Mouse (Mus musculus) heart, adult 9 months (tissue): ENCODE measurements around the gene Dcun1d1.

Experiments
- DNase-seq, 2 experiments: peaks; one replicate each; pipeline ENCODE4 v3.0.0; 2022; ENCODE audit warnings: low spot score in 2 of 2

The Dcun1d1 gene

GRCm38 (mm10) chr3:35931359-35931758 lies 5.9 kb downstream of the Dcun1d1 start:
- DNase-seq, result no peak

GRCm38 (mm10) chr3:35929831-35930230 lies 7.4 kb downstream of the Dcun1d1 start:
- DNase-seq, result no peak

GRCm38 (mm10) chr3:35929406-35929805 lies 7.8 kb downstream of the Dcun1d1 start:
- no peak for DNase-seq

- DNase-seq, result no peak
Observed at GRCm38 (mm10) chr3:35925852-35926251, 11.4 kb downstream of the Dcun1d1 start.

- no peak for DNase-seq
Observed at GRCm38 (mm10) chr3:35924007-35924406, 13.2 kb downstream of the Dcun1d1 start.

GRCm38 (mm10) chr3:35923495-35923894 lies 13.8 kb downstream of the Dcun1d1 start:
- no peak for DNase-seq

GRCm38 (mm10) chr3:35922522-35922921 lies 14.7 kb downstream of the Dcun1d1 start:
- DNase-seq, result no peak

- no peak for DNase-seq
Observed at GRCm38 (mm10) chr3:35918229-35918628, 19.0 kb downstream of the Dcun1d1 start.

- no peak for DNase-seq
Observed at GRCm38 (mm10) chr3:35908982-35909680, 28.1 kb downstream of the Dcun1d1 start.

- DNase-seq, result no peak
Observed at GRCm38 (mm10) chr3:35900555-35901204, 36.6 kb downstream of the Dcun1d1 start.

GRCm38 (mm10) chr3:35899109-35899508 lies 38.1 kb downstream of the Dcun1d1 start:
- DNase-seq, result no peak

- no peak for DNase-seq
Observed at GRCm38 (mm10) chr3:35897900-35898299, 39.3 kb downstream of the Dcun1d1 start.

- DNase-seq, result no peak
Observed at GRCm38 (mm10) chr3:35893156-35893555, 44.1 kb downstream of the Dcun1d1 start.

GRCm38 (mm10) chr3:35891123-35891522 lies 46.1 kb downstream of the Dcun1d1 start:
- DNase-seq, result no peak

GRCm38 (mm10) chr3:35889531-35889930 lies 47.7 kb downstream of the Dcun1d1 start:
- no peak for DNase-seq

- DNase-seq, result no peak
Observed at GRCm38 (mm10) chr3:35883267-35883666, 54.0 kb downstream of the Dcun1d1 start.

- DNase-seq, result peak in 1 of 2 experiments; percentile 17
Observed at GRCm38 (mm10) chr3:35849326-35849725, 87.9 kb downstream of the Dcun1d1 start.
